Mouse (Mus musculus) limb, embryonic 15.5 days (tissue): ENCODE results near the gene Col18a1. TPM values are rescaled to one million over a fixed set of nuclear protein-coding genes. Genes with fewer than 3 reads are reported as not detected.
A peak's percentile ranks its signal among the peaks of the same experiment; 100 is the strongest.

Experiments
- ATAC-seq: fragments of 200-750 bp; cut with Nextera tagmentation; 2 replicates; pipeline ENCODE4 v1.8.0; 2017; ENCODE audit warnings: low read depth, moderate TSS enrichment; ENCODE audit not compliant: insufficient number of reproducible peaks, low FRiP score, low TSS enrichment
- H3K27ac ChIP-seq: fragments of 300-500 bp; sonication (generic); 2 replicates; pipeline ENCODE4 v1.5.1; 2015; ENCODE audit warnings: moderate library complexity, mild to moderate bottlenecking, inconsistent platforms
- H3K27me3 ChIP-seq: fragments of 300-500 bp; sonication (generic); 2 replicates; pipeline ENCODE4 v1.6.1; 2015; ENCODE audit warnings: inconsistent platforms
- H3K36me3 ChIP-seq: fragments of 300-500 bp; sonication (generic); 2 replicates; pipeline ENCODE4 v1.6.1; 2015; ENCODE audit warnings: inconsistent platforms
- H3K4me1 ChIP-seq: fragments of 300-500 bp; sonication (generic); 2 replicates; pipeline ENCODE4 v1.6.1; 2015; ENCODE audit warnings: inconsistent platforms
- H3K4me2 ChIP-seq: fragments of 300-500 bp; sonication (generic); 2 replicates; pipeline ENCODE4 v1.6.1; 2015; ENCODE audit warnings: mild to moderate bottlenecking, inconsistent platforms
- H3K4me3 ChIP-seq: fragments of 300-500 bp; sonication (generic); 2 replicates; pipeline ENCODE4 v1.5.1; 2015; ENCODE audit warnings: mild to moderate bottlenecking, inconsistent platforms
- H3K9ac ChIP-seq: fragments of 300-500 bp; sonication (generic); 2 replicates; pipeline ENCODE4 v1.6.1; 2015; ENCODE audit warnings: inconsistent platforms
- H3K9me3 ChIP-seq: fragments of 300-500 bp; sonication (generic); 2 replicates; pipeline ENCODE4 v1.6.1; 2016; ENCODE audit warnings: inconsistent platforms
- WGBS: fragments of 180-500 bp; shearing (Covaris S2); methylation state at CpG from one replicate; pipeline ENCODE4 v1.1.7; 2015; 5-methylcytosine and 5-hydroxymethylcytosine counted together
- polyA plus RNA-seq: library from polyadenylated mRNA; unstranded; fragments of >200 nt; fragmentation: Nextera tagmentation; extraction: Ambion mirVana; gene quantifications from 2 replicates; pipeline ENCODE4 v1.2.1, GENCODE M21; 2015

The Col18a1 gene
- polyA plus RNA-seq, 1 experiment from 2014 or later, result 93.5 TPM

- no peak for ATAC-seq
- Histone ChIP-seq H3K9ac (no peak overlapping the region), H3K27ac (no peak overlapping the region), H3K9me3 (0 out of 2 replicates have a peak, but pooled peaks cover 4% of the 10 kb centered on the region), H3K36me3 (no peaks in the 10 kb centered on the region), H3K4me1 (peaks cover 22% of the 10 kb centered on the region), H3K4me3 (no peak overlapping the region), H3K4me2 (no peak overlapping the region), H3K27me3 (no peaks in the 10 kb centered on the region)
- WGBS, result 79% methylated on average over 1 of the region's 1 CpGs
Observed at GRCm38 (mm10) chr10:77118361-77118760, 48.0 kb downstream of the Col18a1 start.

GRCm38 (mm10) chr10:77116537-77117455 is 49.6 kb downstream of the Col18a1 start:
- Histone ChIP-seq H3K36me3 (no peaks in the 10 kb centered on the region), H3K27ac (peak overlapping the region; percentile 33; the same call in 1 of the 2 replicates), H3K27me3 (no peaks in the 10 kb centered on the region), H3K9ac (no peak overlapping the region), H3K4me2 (no peak overlapping the region), H3K9me3 (0 out of 2 replicates have a peak, but pooled peaks cover 4% of the 10 kb centered on the region), H3K4me1 (peaks cover 35% of the 10 kb centered on the region), H3K4me3 (no peak overlapping the region)
- WGBS, result 27% methylated on average over 4 of the region's 4 CpGs
- peak; percentile 12; the same call in 1 of the 2 replicates for ATAC-seq

GRCm38 (mm10) chr10:77113489-77114240 is 52.7 kb downstream of the Col18a1 start:
- ATAC-seq, result no peak
- Histone ChIP-seq H3K36me3 (no peaks in the 10 kb centered on the region), H3K4me1 (peaks cover 44% of the 10 kb centered on the region), H3K9ac (no peak overlapping the region), H3K27me3 (no peaks in the 10 kb centered on the region), H3K9me3 (no peaks in the 10 kb centered on the region), H3K4me3 (peak overlapping the region; percentile 14), H3K27ac (no peak overlapping the region), H3K4me2 (peak overlapping the region; percentile 36)
- 38% methylated on average over 19 of the region's 19 CpGs for WGBS

- no peaks in the 10 kb centered on the region for H3K27me3 ChIP-seq
- no peak for ATAC-seq
- H3K27ac ChIP-seq, result no peak overlapping the region
- H3K9ac ChIP-seq, result no peak overlapping the region
- WGBS, result 66% methylated on average over 4 of the region's 4 CpGs
- H3K36me3 ChIP-seq, result no peaks in the 10 kb centered on the region
- H3K9me3 ChIP-seq, result no peaks in the 10 kb centered on the region
- H3K4me2 ChIP-seq, result peak overlapping the region; percentile 20; the same call in 1 of the 2 replicates
- H3K4me3 ChIP-seq, result no peak overlapping the region
- peaks cover 41% of the 10 kb centered on the region for H3K4me1 ChIP-seq
Observed at GRCm38 (mm10) chr10:77111550-77112249, 54.6 kb downstream of the Col18a1 start.

GRCm38 (mm10) chr10:77110843-77111242 is 55.5 kb downstream of the Col18a1 start:
- Histone ChIP-seq H3K9ac (no peak overlapping the region), H3K27ac (no peak overlapping the region), H3K9me3 (no peaks in the 10 kb centered on the region), H3K4me2 (no peak overlapping the region), H3K27me3 (no peaks in the 10 kb centered on the region), H3K36me3 (no peaks in the 10 kb centered on the region), H3K4me1 (peaks cover 34% of the 10 kb centered on the region), H3K4me3 (no peak overlapping the region)
- WGBS, result 50% methylated on average over 7 of the region's 7 CpGs
- no peak for ATAC-seq

- no peak overlapping the region for H3K4me2 ChIP-seq
- ATAC-seq, result no peak
- H3K4me1 ChIP-seq, result peaks cover 34% of the 10 kb centered on the region
- no peak overlapping the region for H3K4me3 ChIP-seq
- H3K27ac ChIP-seq, result no peak overlapping the region
- H3K9ac ChIP-seq, result no peak overlapping the region
- no peaks in the 10 kb centered on the region for H3K36me3 ChIP-seq
- 74% methylated on average over 9 of the region's 9 CpGs for WGBS
- H3K27me3 ChIP-seq, result no peaks in the 10 kb centered on the region
- H3K9me3 ChIP-seq, result no peaks in the 10 kb centered on the region
Observed at GRCm38 (mm10) chr10:77110010-77110409, 56.3 kb downstream of the Col18a1 start.

GRCm38 (mm10) chr10:77108106-77108505 is 58.2 kb downstream of the Col18a1 start:
- no peak overlapping the region for H3K9ac ChIP-seq
- no peaks in the 10 kb centered on the region for H3K9me3 ChIP-seq
- peaks cover 19% of the 10 kb centered on the region for H3K4me1 ChIP-seq
- no peak overlapping the region for H3K27ac ChIP-seq
- no peak for ATAC-seq
- H3K4me3 ChIP-seq, result no peak overlapping the region
- no peaks in the 10 kb centered on the region for H3K36me3 ChIP-seq
- no peaks in the 10 kb centered on the region for H3K27me3 ChIP-seq
- 66% methylated on average over 3 of the region's 4 CpGs for WGBS
- no peak overlapping the region for H3K4me2 ChIP-seq

- H3K27me3 ChIP-seq, result no peaks in the 10 kb centered on the region
- no peak overlapping the region for H3K27ac ChIP-seq
- no peaks in the 10 kb centered on the region for H3K9me3 ChIP-seq
- no peak for ATAC-seq
- H3K4me1 ChIP-seq, result no peaks in the 10 kb centered on the region
- H3K36me3 ChIP-seq, result no peaks in the 10 kb centered on the region
- no peak overlapping the region for H3K4me2 ChIP-seq
- H3K9ac ChIP-seq, result no peak overlapping the region
- H3K4me3 ChIP-seq, result no peak overlapping the region
Observed at GRCm38 (mm10) chr10:77104327-77104726, 62.0 kb downstream of the Col18a1 start.

- 71% methylated on average over 8 of the region's 8 CpGs for WGBS
- Histone ChIP-seq H3K4me1 (no peaks in the 10 kb centered on the region), H3K4me3 (no peak overlapping the region), H3K36me3 (no peaks in the 10 kb centered on the region), H3K4me2 (no peak overlapping the region), H3K27me3 (no peaks in the 10 kb centered on the region), H3K27ac (no peak overlapping the region), H3K9me3 (no peaks in the 10 kb centered on the region), H3K9ac (no peak overlapping the region)
- ATAC-seq, result no peak
Observed at GRCm38 (mm10) chr10:77103689-77104088, 62.7 kb downstream of the Col18a1 start.

GRCm38 (mm10) chr10:77099777-77100176 is 66.6 kb downstream of the Col18a1 start:
- Histone ChIP-seq H3K27ac (no peak overlapping the region), H3K36me3 (no peaks in the 10 kb centered on the region), H3K4me1 (peaks cover 6% of the 10 kb centered on the region; the same call in 1 of the 2 replicates), H3K4me2 (no peak overlapping the region), H3K9me3 (no peaks in the 10 kb centered on the region), H3K9ac (no peak overlapping the region), H3K4me3 (no peak overlapping the region), H3K27me3 (no peaks in the 10 kb centered on the region)
- WGBS, result 59% methylated on average over 4 of the region's 4 CpGs
- ATAC-seq, result no peak

GRCm38 (mm10) chr10:77098619-77099018 is 67.7 kb downstream of the Col18a1 start:
- Histone ChIP-seq H3K27ac (peak overlapping the region; percentile 38; the same call in 1 of the 2 replicates), H3K4me2 (no peak overlapping the region), H3K9ac (no peak overlapping the region), H3K9me3 (no peaks in the 10 kb centered on the region), H3K4me1 (peaks cover 6% of the 10 kb centered on the region; the same call in 1 of the 2 replicates), H3K27me3 (no peaks in the 10 kb centered on the region), H3K4me3 (no peak overlapping the region), H3K36me3 (no peaks in the 10 kb centered on the region)
- 66% methylated on average over 2 of the region's 2 CpGs for WGBS
- ATAC-seq, result no peak; the same call in 1 of the 2 replicates
